Mouse (Mus musculus): ENCODE measurements around the gene A730009L09Rik. TPM values are rescaled to one million over a fixed set of nuclear protein-coding genes. Genes with fewer than 3 reads are reported as not detected.

A730009L09Rik gene
- polyA plus RNA-seq (2014; fragmentation: Nextera tagmentation; extraction: Ambion mirVana) = not detected in 2 replicates

DNA sequence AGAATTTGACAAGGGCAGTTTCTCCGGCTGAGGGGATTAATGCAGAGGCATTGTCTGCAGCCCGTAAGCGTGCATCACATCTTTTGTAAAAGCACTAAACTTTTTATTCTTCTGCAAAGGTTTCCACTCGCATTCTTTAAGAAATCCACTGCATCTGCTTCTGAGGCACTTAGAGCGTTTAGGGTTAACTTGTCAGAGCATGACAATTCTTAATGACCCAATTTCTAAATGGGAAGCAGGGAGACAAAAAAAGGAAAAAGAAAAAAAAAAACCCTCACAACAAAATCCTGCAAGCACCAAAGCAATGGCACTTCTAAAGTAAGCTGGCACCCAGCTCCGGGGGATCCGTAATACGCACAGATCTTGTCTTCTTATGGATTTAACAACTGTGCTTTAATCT is at the start of gene A730009L09Rik:
TSS of gene A730009L09Rik (plus strand) at position 301 of the 400 bp plus-strand sequence.
- Histone ChIP-seq H3K27ac (ENCODE audit: low read depth) (no peak within 1 kb of the TSS), H3K4me2 (no peak within 1 kb of the TSS), H3K36me3 (ENCODE audit: insufficient read depth) (no peaks in the 10 kb centered on the region), H3K9ac (no peak within 1 kb of the TSS), H3K4me1 (ENCODE audit: insufficient read depth) (no peaks in the 10 kb centered on the region), H3K9me3 (ENCODE audit: low read depth, low read length) (no peaks in the 10 kb centered on the region), H3K4me3 (ENCODE audit: low read depth, low read length) (no peak within 1 kb of the TSS), H3K27me3 (ENCODE audit: insufficient read depth, low read length) (no peaks in the 10 kb centered on the region)
- 75% methylated on average over 8 of the region's 8 CpGs for WGBS
- DNase-seq (no peak), ATAC-seq (ENCODE audit: insufficient read depth) (no peak)
- no peak for TF ChIP-seq CTCF (IDR thresholded peaks at IDR 0.05; ENCODE audit: low read depth)

DNA sequence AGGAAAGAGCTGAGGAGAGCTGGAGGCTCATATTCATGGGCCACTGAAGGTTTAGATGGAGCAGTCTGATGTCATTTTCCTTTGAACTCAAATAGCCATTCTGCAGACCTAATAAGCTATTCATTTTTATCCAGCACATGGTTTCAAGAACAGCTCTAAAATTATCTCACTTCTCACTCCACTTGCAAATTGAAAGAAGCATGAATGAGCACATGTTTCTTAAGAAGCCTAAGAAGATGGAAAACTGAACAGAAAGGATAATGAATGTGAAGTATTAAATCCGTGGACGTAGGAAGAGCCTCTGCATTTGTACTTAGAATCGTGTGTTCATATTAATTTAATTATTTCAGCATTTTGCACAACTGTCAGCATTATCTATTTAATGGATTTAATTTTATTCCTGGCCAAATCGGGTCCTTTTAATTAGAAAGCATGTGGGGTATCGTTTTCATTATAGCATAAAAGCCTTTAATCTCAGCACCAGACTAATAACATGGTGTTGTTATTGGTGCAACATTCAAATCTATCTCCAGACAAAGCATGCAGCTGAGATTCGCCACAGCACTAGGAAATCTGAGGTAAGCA is 49.2 kb upstream of the A730009L09Rik start:
- Histone ChIP-seq H3K4me1 (ENCODE audit: insufficient read depth) (no peaks in the 10 kb centered on the region), H3K36me3 (ENCODE audit: insufficient read depth) (no peaks in the 10 kb centered on the region), H3K9ac (no peak overlapping the region), H3K27ac (ENCODE audit: low read depth) (no peak overlapping the region), H3K4me3 (ENCODE audit: low read depth, low read length) (no peak overlapping the region), H3K27me3 (ENCODE audit: insufficient read depth, low read length) (no peaks in the 10 kb centered on the region), H3K9me3 (ENCODE audit: low read depth, low read length) (no peaks in the 10 kb centered on the region), H3K4me2 (no peak overlapping the region)
- 83% methylated on average over 6 of the region's 6 CpGs for WGBS
- no peak for TF ChIP-seq CTCF (IDR thresholded peaks at IDR 0.05; ENCODE audit: low read depth)
- no peak for ATAC-seq (ENCODE audit: insufficient read depth)
- no peak for DNase-seq

DNA sequence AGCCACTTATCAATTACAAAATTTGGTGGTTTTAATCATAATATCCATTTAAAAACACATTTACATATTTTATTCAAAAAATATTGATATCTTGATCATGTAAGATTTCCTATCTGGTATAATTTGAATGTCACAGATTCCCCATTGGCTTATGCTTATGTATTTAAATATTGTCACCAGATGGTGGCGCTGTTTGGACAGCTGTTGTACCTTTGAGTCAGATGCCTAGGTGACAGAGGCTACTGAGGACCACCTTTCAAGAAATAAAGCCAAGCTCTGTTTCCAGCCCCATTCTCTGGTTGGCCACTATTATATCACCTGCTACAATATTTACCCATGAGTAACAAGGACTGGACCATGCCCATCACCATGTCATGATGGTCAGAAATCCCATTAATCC is 46.0 kb upstream of the A730009L09Rik start:
- no peaks in the 10 kb centered on the region for H3K4me1 ChIP-seq (ENCODE audit: insufficient read depth)
- 15% methylated on average over 1 of the region's 1 CpGs for WGBS
- H3K27ac ChIP-seq (ENCODE audit: low read depth) = no peak overlapping the region
- DNase-seq (no peak), ATAC-seq (ENCODE audit: insufficient read depth) (no peak)
- no peaks in the 10 kb centered on the region for H3K27me3 ChIP-seq (ENCODE audit: insufficient read depth, low read length)
- no peak overlapping the region for H3K9ac ChIP-seq
- H3K4me2 ChIP-seq = no peak overlapping the region
- TF ChIP-seq CTCF (IDR thresholded peaks at IDR 0.05; ENCODE audit: low read depth) = no peak
- no peaks in the 10 kb centered on the region for H3K9me3 ChIP-seq (ENCODE audit: low read depth, low read length)
- H3K36me3 ChIP-seq (ENCODE audit: insufficient read depth) = no peaks in the 10 kb centered on the region
- H3K4me3 ChIP-seq (ENCODE audit: low read depth, low read length) = no peak overlapping the region

DNA sequence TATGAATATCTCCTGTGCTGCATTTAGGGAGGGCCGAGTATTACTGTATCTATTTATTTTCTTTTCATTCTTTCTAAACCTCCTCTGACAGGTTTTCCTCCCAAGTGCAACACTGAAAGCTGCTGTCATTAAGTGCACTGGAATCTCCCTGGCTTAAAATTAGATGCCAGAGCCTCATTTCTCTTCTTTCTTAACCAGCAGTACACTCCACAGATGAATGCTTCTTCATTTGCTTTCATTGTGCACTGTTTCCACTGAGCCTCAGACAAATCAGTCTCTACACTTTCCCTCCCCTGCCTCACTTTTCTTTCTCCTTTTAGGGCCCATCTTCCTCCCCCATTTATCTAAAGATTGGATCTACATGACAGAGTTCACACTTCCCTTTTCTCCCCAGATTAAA is 44.9 kb upstream of the A730009L09Rik start:
- Histone ChIP-seq H3K4me3 (ENCODE audit: low read depth, low read length) (no peak overlapping the region), H3K27me3 (ENCODE audit: insufficient read depth, low read length) (no peaks in the 10 kb centered on the region)
- 43% methylated on average over 1 of the region's 1 CpGs for WGBS

DNA sequence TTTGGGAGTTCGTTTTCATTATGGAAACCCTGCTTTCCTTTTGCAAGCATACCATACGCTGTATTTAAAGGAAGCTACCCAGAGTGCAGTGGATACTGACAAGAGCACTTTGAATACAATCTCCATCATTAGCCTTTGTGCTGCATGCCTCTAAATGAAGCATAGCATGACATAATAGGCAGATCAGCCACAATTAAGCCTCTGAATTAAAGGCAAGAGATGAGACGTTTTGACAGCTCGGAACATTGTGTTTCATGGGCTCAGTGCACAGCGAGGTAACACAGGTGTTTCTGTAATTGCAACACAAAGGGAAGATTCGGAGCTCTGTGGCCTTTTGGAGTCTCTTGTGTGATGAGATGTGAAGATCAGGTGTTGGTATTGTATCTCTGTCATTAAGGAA is 41.5 kb upstream of the A730009L09Rik start:
- H3K4me3 ChIP-seq (ENCODE audit: low read depth, low read length) = no peak overlapping the region

More for the DNA sequence above, 44.9 kb upstream of the A730009L09Rik start:
- no peaks in the 10 kb centered on the region for H3K4me1 ChIP-seq (ENCODE audit: insufficient read depth)
- H3K36me3 ChIP-seq (ENCODE audit: insufficient read depth) = no peaks in the 10 kb centered on the region
- no peak overlapping the region for H3K27ac ChIP-seq (ENCODE audit: low read depth)
- H3K4me2 ChIP-seq = no peak overlapping the region
- DNase-seq (no peak), ATAC-seq (ENCODE audit: insufficient read depth) (no peak)
- no peaks in the 10 kb centered on the region for H3K9me3 ChIP-seq (ENCODE audit: low read depth, low read length)
- no peak overlapping the region for H3K9ac ChIP-seq
- TF ChIP-seq CTCF (IDR thresholded peaks at IDR 0.05; ENCODE audit: low read depth) = no peak

DNA sequence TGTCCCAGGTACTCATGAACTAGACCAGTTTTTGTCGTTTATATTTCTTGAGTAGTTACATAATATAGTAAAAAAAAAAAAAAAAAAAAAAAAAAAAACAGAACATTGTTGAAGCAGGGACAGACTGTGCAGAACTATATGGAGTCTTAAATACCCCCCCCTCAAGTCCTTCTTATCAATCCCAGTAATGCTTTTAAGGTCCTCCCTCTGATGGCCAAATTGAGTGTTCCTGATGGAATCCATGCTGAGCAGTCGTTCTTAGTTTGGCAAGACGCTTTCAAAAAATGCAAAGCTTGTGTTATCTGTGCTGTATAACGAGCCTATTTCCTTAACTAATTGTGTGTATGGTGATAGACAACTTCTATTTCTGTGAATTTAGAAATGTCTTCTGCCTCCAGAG is 40.2 kb upstream of the A730009L09Rik start:
- no peak for TF ChIP-seq CTCF (IDR thresholded peaks at IDR 0.05; ENCODE audit: low read depth)
- H3K4me3 ChIP-seq (ENCODE audit: low read depth, low read length) = no peak overlapping the region
- 30% methylated on average over 4 of the region's 4 CpGs for WGBS
- no peak overlapping the region for H3K4me2 ChIP-seq
- no peaks in the 10 kb centered on the region for H3K9me3 ChIP-seq (ENCODE audit: low read depth, low read length)
- no peaks in the 10 kb centered on the region for H3K36me3 ChIP-seq (ENCODE audit: insufficient read depth)
- DNase-seq (peak; percentile 94), ATAC-seq (ENCODE audit: insufficient read depth) (peak; percentile 98)
- no peak overlapping the region for H3K27ac ChIP-seq (ENCODE audit: low read depth)
- no peaks in the 10 kb centered on the region for H3K4me1 ChIP-seq (ENCODE audit: insufficient read depth)
- H3K9ac ChIP-seq = no peak overlapping the region
- no peaks in the 10 kb centered on the region for H3K27me3 ChIP-seq (ENCODE audit: insufficient read depth, low read length)

More for the DNA sequence above, 41.5 kb upstream of the A730009L09Rik start:
- DNase-seq (no peak), ATAC-seq (ENCODE audit: insufficient read depth) (no peak)
- Histone ChIP-seq H3K4me2 (no peak overlapping the region), H3K9me3 (ENCODE audit: low read depth, low read length) (no peaks in the 10 kb centered on the region), H3K9ac (no peak overlapping the region), H3K4me1 (ENCODE audit: insufficient read depth) (no peaks in the 10 kb centered on the region), H3K27ac (ENCODE audit: low read depth) (no peak overlapping the region), H3K36me3 (ENCODE audit: insufficient read depth) (no peaks in the 10 kb centered on the region), H3K27me3 (ENCODE audit: insufficient read depth, low read length) (no peaks in the 10 kb centered on the region)
- 80% methylated on average over 6 of the region's 6 CpGs for WGBS
- TF ChIP-seq CTCF (IDR thresholded peaks at IDR 0.05; ENCODE audit: low read depth) = no peak

DNA sequence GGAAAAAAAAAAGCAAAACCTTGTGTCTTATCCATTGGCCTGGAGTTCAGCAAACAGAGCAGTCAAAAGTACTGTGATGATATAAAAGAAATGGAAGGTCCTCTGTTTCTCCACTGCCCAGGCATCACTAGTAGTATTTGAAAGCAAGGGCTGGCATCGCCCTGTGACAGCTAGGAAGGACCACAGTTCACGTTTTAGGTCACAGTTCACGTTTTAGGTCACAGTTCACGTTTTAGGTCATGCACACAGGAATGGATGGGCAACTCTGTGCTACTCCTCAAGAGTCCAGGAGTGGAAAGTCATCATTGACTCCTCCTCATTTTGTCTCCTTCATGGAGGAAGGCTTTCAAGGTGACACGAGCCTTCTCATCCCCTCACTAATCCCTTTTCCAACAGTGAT is 38.0 kb upstream of the A730009L09Rik start:
- ATAC-seq (ENCODE audit: insufficient read depth) (no peak), DNase-seq (no peak)
- no peak for TF ChIP-seq CTCF (IDR thresholded peaks at IDR 0.05; ENCODE audit: low read depth)
- Histone ChIP-seq H3K4me3 (ENCODE audit: low read depth, low read length) (no peak overlapping the region), H3K36me3 (ENCODE audit: insufficient read depth) (no peaks in the 10 kb centered on the region), H3K27ac (ENCODE audit: low read depth) (no peak overlapping the region), H3K4me1 (ENCODE audit: insufficient read depth) (no peaks in the 10 kb centered on the region), H3K27me3 (ENCODE audit: insufficient read depth, low read length) (no peaks in the 10 kb centered on the region), H3K9me3 (ENCODE audit: low read depth, low read length) (no peaks in the 10 kb centered on the region), H3K4me2 (no peak overlapping the region), H3K9ac (no peak overlapping the region)
- WGBS = 81% methylated on average over 5 of the region's 5 CpGs

Measured in lung, embryonic 14.5 days (tissue).